Mouse (Mus musculus) forebrain, embryonic 16.5 days (tissue): ENCODE results near the gene Desi2. TPM values are rescaled to one million over a fixed set of nuclear protein-coding genes. Genes with fewer than 3 reads are reported as not detected.
"Not testable (repeated sequence)": the region's sequence is repeated elsewhere in the genome, so short reads cannot be mapped to it uniquely, and the experiment has no call there.

Experiments used
- ATAC-seq: fragments of 200-750 bp; cut with Nextera tagmentation; 2 replicates; pipeline ENCODE4 v1.8.0; 2017; ENCODE audit warnings: mild to moderate bottlenecking, moderate library complexity
- H3K27ac ChIP-seq: fragments of 300-500 bp; sonication (generic); 2 replicates; pipeline ENCODE4 v1.5.1; 2014; ENCODE audit warnings: low read length, control low read depth
- H3K27me3 ChIP-seq: fragments of 300-500 bp; sonication (generic); replicated peaks from 2 replicates; pipeline ENCODE4 v1.6.1; 2014; ENCODE audit warnings: low read length; ENCODE audit not compliant: control insufficient read depth, insufficient read depth
- H3K36me3 ChIP-seq: fragments of 300-500 bp; sonication (generic); 2 replicates; pipeline ENCODE4 v1.6.1; 2014; ENCODE audit not compliant: control insufficient read depth, insufficient read depth
- H3K4me1 ChIP-seq: fragments of 300-500 bp; sonication (generic); replicated peaks from 2 replicates; pipeline ENCODE4 v1.6.1; 2014; ENCODE audit warnings: low read length; ENCODE audit not compliant: control insufficient read depth, insufficient read depth
- H3K4me2 ChIP-seq: fragments of 300-500 bp; sonication (generic); 2 replicates; pipeline ENCODE4 v1.6.1; 2014; ENCODE audit warnings: mild to moderate bottlenecking, low read length, control low read depth
- H3K4me3 ChIP-seq: fragments of 300-500 bp; sonication (generic); replicated peaks from 2 replicates; pipeline ENCODE4 v1.5.1; 2014; ENCODE audit warnings: mild to moderate bottlenecking, low read length, control low read depth
- H3K9ac ChIP-seq: fragments of 300-500 bp; sonication (generic); replicated peaks from 2 replicates; pipeline ENCODE4 v1.6.1; 2014; ENCODE audit warnings: low read depth, low read length, control low read depth
- H3K9me3 ChIP-seq: fragments of 300-500 bp; sonication (generic); 2 replicates; pipeline ENCODE4 v1.6.1; 2016; ENCODE audit warnings: low read length; ENCODE audit not compliant: control insufficient read depth
- WGBS: fragments of 180-500 bp; shearing (Covaris S2); extraction: QIAGEN DNeasy Blood & Tissue Kit; methylation state at CpG from one replicate; pipeline ENCODE4 v1.1.7; 2014; 5-methylcytosine and 5-hydroxymethylcytosine counted together
- polyA plus RNA-seq: library from polyadenylated mRNA; unstranded; fragments of >200 nt; fragmentation: Nextera tagmentation; extraction: Ambion mirVana; gene quantifications from 2 replicates; pipeline ENCODE4 v1.2.1, GENCODE M21; 2015

Gene Desi2
- polyA plus RNA-seq, 1 experiment from 2014 or later: 17.7 TPM

GRCm38 (mm10) chr1:178248107-178248820, 61.0 kb downstream of the Desi2 start:
- H3K9me3 ChIP-seq: no peaks in the 10 kb centered on the region
- H3K27me3 ChIP-seq: no peaks in the 10 kb centered on the region
- WGBS: 95% methylated on average over 1 of the region's 1 CpGs
- H3K36me3 ChIP-seq: peaks cover 13% of the 10 kb centered on the region
- H3K27ac ChIP-seq: no peak overlapping the region
- H3K9ac ChIP-seq: no peak overlapping the region
- no peak for ATAC-seq
- no peak overlapping the region for H3K4me2 ChIP-seq
- no peaks in the 10 kb centered on the region for H3K4me1 ChIP-seq
- no peak overlapping the region for H3K4me3 ChIP-seq

DNA sequence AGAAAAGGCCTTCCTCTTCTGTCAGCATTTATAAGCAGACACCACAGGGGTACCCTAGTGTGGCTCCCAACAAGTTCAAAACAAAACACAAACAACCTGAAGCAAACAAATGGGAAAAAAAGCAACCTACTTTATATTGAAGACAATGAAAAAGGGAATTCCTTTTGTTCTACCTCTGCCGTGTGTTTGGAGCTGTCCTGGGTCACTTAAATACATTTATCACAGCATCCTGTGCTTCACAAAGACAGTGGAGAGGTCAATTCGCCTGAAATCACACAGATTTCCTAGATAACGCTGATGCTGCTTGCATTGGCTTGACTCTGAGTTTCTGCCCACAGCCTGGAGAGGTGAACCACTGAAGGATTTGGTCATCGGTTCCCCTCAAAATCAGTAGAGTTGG, 67.4 kb downstream of the Desi2 start:
- Histone ChIP-seq H3K4me3 (no peak overlapping the region), H3K36me3 (peaks cover 6% of the 10 kb centered on the region; the same call in 1 of the 2 replicates), H3K9me3 (no peaks in the 10 kb centered on the region), H3K4me2 (no peak overlapping the region), H3K27ac (no peak overlapping the region), H3K4me1 (no peaks in the 10 kb centered on the region), H3K27me3 (no peaks in the 10 kb centered on the region), H3K9ac (no peak overlapping the region)
- no peak for ATAC-seq
- 92% methylated on average over 4 of the region's 4 CpGs for WGBS

- 92% methylated on average over 4 of the region's 4 CpGs for WGBS
- no peak overlapping the region for H3K4me3 ChIP-seq
- no peaks in the 10 kb centered on the region for H3K4me1 ChIP-seq
- H3K4me2 ChIP-seq: no peak overlapping the region
- H3K9ac ChIP-seq: no peak overlapping the region
- H3K27ac ChIP-seq: no peak overlapping the region
- no peak for ATAC-seq
- 0 out of 2 replicates have a peak, but pooled peaks cover 2% of the 10 kb centered on the region for H3K9me3 ChIP-seq
- no peaks in the 10 kb centered on the region for H3K36me3 ChIP-seq
- no peaks in the 10 kb centered on the region for H3K27me3 ChIP-seq
Measured at GRCm38 (mm10) chr1:178256351-178256750, 69.1 kb downstream of the Desi2 start.

- Histone ChIP-seq H3K27ac (no peak overlapping the region), H3K4me1 (no peaks in the 10 kb centered on the region), H3K4me3 (no peak overlapping the region), H3K27me3 (no peaks in the 10 kb centered on the region), H3K9me3 (0 out of 2 replicates have a peak, but pooled peaks cover 2% of the 10 kb centered on the region), H3K4me2 (no peak overlapping the region), H3K9ac (no peak overlapping the region), H3K36me3 (no peaks in the 10 kb centered on the region)
- no peak for ATAC-seq
- WGBS: 94% methylated on average over 2 of the region's 2 CpGs
Measured at GRCm38 (mm10) chr1:178258821-178259220, 71.6 kb downstream of the Desi2 start.

- not testable (repeated sequence) for H3K4me3 ChIP-seq, ATAC-seq, H3K9me3 ChIP-seq, H3K4me2 ChIP-seq, H3K9ac ChIP-seq, H3K36me3 ChIP-seq, H3K4me1 ChIP-seq, H3K27me3 ChIP-seq, H3K27ac ChIP-seq
- WGBS: 96% methylated on average over 3 of the region's 3 CpGs
Measured at GRCm38 (mm10) chr1:178265381-178265780, 78.2 kb downstream of the Desi2 start.

DNA sequence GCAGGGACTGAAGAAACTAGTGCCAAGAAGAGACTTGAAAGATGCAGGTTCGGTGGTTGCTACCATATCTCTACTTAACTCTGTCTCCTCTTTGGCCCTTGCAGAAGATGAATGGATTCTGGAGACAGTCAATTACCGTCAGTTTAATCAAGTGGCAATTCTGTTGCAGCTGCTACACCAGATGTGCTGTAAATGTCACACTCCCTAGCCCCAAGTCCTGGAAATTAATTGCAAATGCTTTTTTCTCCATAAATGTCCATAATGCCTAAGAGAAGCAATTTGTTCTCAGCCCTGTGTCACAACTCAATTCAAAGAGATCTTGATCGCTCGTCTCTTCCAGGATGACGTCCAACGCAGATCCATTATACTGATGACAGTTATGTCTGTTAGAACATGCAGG, 83.4 kb downstream of the Desi2 start:
- WGBS: 85% methylated on average over 6 of the region's 6 CpGs
- Histone ChIP-seq H3K4me1 (0 out of 2 replicates have a peak, but pooled peaks cover 3% of the 10 kb centered on the region), H3K4me3 (no peak overlapping the region), H3K9ac (no peak overlapping the region), H3K4me2 (no peak overlapping the region), H3K27me3 (no peaks in the 10 kb centered on the region), H3K9me3 (no peaks in the 10 kb centered on the region), H3K36me3 (no peaks in the 10 kb centered on the region), H3K27ac (no peak overlapping the region)
- ATAC-seq: no peak

GRCm38 (mm10) chr1:178275174-178275730, 88.0 kb downstream of the Desi2 start:
- H3K36me3 ChIP-seq: no peaks in the 10 kb centered on the region

DNA sequence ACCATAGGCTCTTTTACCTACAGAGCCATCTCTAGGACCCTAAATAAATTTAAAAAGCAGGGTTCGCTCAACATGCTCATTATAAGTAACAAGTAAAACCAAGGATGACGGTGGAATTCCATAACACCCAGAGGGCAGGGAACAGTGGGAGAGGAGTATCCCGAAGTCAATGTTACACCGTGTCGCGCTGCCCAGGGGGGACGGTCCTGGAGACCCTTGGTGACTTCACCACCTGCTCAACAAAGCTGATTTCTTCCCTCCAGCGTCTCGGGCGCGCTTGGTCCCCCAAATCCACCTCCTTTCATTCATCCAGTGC, 88.5 kb downstream of the Desi2 start:
- 9% methylated on average over 11 of the region's 11 CpGs for WGBS
- peak overlapping the region; percentile 73 for H3K4me3 ChIP-seq

More at GRCm38 (mm10) chr1:178275174-178275730, 88.0 kb downstream of the Desi2 start:
- H3K9me3 ChIP-seq: no peaks in the 10 kb centered on the region
- H3K4me3 ChIP-seq: peak overlapping the region; percentile 73
- H3K27me3 ChIP-seq: no peaks in the 10 kb centered on the region
- no peak overlapping the region; the same call in 1 of the 2 replicates for H3K9ac ChIP-seq
- peak; percentile 0; the same call in 1 of the 2 replicates for ATAC-seq
- H3K4me2 ChIP-seq: peak overlapping the region; percentile 77
- H3K27ac ChIP-seq: no peak overlapping the region
- WGBS: 66% methylated on average over 9 of the region's 9 CpGs
- peaks cover 9% of the 10 kb centered on the region for H3K4me1 ChIP-seq

GRCm38 (mm10) chr1:178276054-178276911, 89.1 kb downstream of the Desi2 start:
- Histone ChIP-seq H3K27ac (peak overlapping the region; percentile 95), H3K9ac (peak overlapping the region; percentile 93), H3K4me1 (peaks cover 9% of the 10 kb centered on the region), H3K27me3 (no peaks in the 10 kb centered on the region), H3K9me3 (no peaks in the 10 kb centered on the region), H3K4me2 (peak overlapping the region; percentile 77), H3K36me3 (no peaks in the 10 kb centered on the region), H3K4me3 (peak overlapping the region; percentile 73)
- 1% methylated on average over 78 of the region's 87 CpGs for WGBS
- peak; percentile 97 for ATAC-seq

More for the DNA sequence above, 88.5 kb downstream of the Desi2 start:
- H3K36me3 ChIP-seq: no peaks in the 10 kb centered on the region
- H3K27me3 ChIP-seq: no peaks in the 10 kb centered on the region
- H3K9me3 ChIP-seq: no peaks in the 10 kb centered on the region
- ATAC-seq: peak; percentile 35
- H3K27ac ChIP-seq: peak overlapping the region; percentile 95
- peaks cover 9% of the 10 kb centered on the region for H3K4me1 ChIP-seq
- H3K9ac ChIP-seq: peak overlapping the region; percentile 93
- H3K4me2 ChIP-seq: peak overlapping the region; percentile 77
